Mouse (Mus musculus) T-helper 2 cell (primary cell): ENCODE results near the gene Ak4.
"Not testable (repeated sequence)": the region's sequence is repeated elsewhere in the genome, so short reads cannot be mapped to it uniquely, and the experiment has no call there.

Experiments used
- in situ Hi-C: fragments of 300-600 bp; cut with MboI, MseI; formaldehyde crosslinking; loops from one replicate; pipeline ENCODE4 v1.15.1; 2025; ENCODE audit warnings: high pct_unique_total_duplicates

Ak4 gene

DNA sequence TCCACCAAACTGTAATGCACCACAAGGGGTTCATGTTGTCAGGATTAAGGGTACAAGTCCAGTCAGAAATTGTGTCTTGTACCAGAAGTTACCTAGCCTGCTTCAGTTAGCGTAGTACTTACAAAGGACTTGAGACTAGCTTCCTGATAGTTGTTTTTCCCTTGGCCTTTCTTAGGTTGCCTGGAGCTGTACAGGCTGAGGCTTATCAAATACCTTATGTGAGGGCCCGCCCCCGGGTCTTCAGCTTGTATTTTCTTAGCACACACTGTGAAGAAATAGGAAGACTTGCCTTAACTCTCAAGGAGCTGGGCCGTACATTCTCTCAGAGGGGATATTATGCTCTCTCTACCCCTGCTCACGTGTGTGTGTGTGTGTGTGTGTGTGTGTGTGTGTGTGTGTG, 4.5 kb downstream of the Ak4 start:
- in situ Hi-C loops: no loop called here

DNA sequence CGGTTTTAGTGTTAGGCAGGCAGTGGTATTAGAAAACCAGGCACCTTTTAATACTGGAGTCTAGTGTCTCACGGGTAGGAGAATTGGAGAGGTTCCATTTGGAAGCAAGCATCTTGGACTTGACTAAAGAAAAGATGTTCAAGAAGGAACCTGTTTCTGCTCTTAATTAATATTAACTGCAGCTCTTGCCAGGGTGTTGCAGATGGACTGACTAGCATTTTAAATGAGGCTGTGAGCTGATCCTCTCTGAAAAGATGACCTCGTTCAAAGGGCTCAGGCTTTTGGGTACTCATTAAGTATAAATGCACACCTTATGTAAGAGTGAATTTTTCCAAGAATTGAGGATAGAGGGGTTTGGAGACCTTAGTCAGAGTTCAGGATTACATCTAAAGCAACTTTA, 5.4 kb downstream of the Ak4 start:
- in situ Hi-C loops: no loop called here

DNA sequence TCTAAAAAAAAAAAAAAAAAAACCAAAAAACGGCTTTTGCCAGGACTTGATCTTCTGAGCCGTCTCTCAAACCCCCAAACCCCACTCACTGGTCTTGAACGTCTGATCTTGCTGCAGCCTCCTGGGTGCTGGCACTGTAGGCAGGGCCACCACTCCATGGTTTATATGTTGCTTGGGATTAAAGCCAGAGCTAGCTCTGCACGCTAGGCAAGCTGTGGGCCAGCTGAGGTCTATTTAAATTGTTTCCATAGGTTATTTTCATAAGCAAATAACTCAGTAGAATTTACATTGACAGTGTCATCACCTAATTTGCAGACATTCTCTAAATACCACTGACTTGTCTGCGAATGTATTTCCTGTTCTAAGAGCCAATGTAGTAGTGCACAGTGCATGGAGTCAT, 6.0 kb downstream of the Ak4 start:
- in situ Hi-C loops: no loop called here

- in situ Hi-C loops: no loop called here
These were observed 6.6 kb downstream of the Ak4 start for GRCm38 (mm10) chr4:101425666-101426065.

DNA sequence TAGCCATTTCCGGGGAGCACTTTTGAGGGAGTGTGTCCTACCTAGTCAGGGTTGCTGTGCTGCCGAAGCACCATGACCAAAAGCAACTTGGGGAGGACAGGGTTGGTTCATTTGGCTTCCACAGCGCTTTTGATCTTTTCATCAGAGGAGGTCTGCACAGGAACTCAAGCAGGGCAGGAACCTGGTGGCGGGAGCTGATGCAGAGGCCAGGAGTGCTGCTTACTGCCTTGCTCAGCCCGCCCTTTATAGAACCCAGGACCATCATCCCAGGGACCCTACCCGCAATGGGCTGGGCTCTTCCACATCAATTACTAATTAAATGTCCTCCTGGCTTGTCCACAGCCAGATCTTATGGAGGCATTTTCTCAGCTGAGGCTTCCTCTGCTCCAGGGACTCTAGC, 7.5 kb downstream of the Ak4 start:
- in situ Hi-C loops: no loop called here

GRCm38 (mm10) chr4:101427886-101428680, 9.0 kb downstream of the Ak4 start:
- in situ Hi-C loops: no loop called here

- in situ Hi-C loops: no loop called here
These were observed 10.0 kb downstream of the Ak4 start for GRCm38 (mm10) chr4:101429073-101429472.

- in situ Hi-C loops: no loop called here
These were observed 10.9 kb downstream of the Ak4 start for GRCm38 (mm10) chr4:101430000-101430399.

- in situ Hi-C loops: no loop called here
These were observed 17.9 kb downstream of the Ak4 start for GRCm38 (mm10) chr4:101436761-101437512.

- in situ Hi-C loops: no loop called here
These were observed 19.2 kb downstream of the Ak4 start for GRCm38 (mm10) chr4:101438271-101438670.

DNA sequence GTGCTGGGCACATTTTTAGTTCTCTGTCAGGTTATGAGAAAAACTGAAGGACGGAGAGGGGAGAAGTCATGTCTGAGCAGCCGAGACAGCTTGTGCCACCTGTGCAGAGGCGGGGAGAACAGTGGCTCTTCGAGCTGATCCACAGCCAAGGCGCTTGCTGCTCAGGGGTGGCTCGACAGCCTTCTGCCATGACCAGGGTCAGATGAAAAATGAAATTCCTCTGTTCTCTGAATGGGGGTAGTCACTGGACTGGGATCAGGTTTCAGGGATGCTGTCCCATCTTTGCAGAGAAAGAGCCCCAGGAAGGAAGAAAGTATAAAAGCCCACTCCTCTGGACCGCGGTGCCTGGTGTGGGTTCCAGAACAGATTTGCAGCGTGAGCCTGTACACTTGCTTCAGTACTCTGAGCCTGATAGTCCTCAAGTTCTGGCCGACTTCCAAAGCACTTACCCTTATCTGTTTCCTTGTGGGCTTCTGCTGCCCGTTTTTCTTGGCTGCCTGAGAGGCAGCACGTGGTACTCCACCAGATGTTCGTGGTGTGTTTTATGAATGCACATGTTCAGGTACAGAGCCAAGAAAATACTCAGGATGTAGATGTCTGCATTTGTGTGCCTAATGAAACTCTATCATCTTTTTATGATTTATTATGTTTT, 20.8 kb downstream of the Ak4 start:
- in situ Hi-C loops: no loop called here

DNA sequence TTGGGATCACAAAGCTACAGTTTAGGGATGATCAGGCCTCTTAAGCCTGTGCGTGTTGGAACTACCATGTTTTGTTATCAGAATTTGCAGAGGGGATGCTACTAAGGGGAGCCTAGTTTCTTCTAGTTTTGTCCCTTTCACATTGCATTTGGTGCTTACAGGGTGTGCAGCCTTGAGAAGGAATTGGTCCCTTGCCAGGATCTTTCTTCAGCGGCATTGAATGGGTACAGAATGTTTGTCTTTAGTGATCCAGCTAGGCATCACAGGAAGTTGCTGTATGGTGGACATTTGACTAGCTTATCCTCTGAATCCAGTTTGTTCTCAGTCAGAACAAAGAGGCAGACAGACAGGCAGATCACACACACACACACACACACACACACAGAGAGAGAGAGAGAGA, 23.7 kb downstream of the Ak4 start:
- in situ Hi-C loops: no loop called here

DNA sequence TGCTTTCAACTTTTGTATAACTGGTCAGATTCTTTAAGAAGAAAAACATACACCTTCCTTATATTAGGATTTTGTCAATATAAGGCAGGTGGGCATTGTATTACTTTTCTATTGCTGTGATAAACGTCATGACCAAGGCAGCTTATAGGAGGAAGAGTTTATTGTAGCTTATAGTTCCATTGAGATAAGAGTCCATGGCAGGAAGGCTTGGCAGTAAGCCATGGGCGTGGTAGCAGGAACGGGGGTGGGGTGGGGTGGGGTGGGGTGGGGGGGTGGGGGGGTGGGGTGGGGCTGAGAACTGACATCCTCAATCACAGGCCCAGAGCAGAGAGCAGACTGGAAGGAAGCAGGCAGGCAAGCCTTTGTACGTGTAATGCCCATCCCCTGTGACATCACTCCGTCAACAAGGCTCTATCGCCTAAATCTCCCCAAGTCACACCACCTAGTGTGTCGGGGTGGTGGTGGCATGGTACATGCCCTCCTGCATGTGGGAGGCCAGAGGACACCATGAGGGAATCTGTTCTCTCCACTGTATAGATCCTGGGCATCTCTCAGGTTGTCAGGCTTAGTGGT, 24.4 kb downstream of the Ak4 start:
- in situ Hi-C loops: no loop called here

- in situ Hi-C loops: no loop called here
These were observed 26.6 kb downstream of the Ak4 start for GRCm38 (mm10) chr4:101445660-101446059.

DNA sequence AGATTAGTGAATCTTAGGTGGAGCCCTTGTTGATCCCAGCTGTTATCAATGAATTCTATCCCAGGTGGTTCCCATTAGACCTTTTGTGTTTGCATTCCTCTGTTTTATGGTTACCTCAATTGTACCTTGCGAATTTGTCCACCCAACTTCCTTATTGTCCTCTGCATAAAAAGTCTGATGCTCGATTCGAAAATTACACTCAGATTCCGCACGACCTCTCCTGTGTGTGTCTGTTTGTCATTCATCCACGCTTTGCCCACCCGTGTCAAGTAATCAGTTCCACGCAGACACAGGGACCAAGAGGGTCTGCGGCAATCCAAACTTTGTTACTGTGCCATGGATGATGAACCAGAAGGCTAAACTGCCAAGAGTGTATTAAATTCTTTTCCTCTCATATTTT, 27.5 kb downstream of the Ak4 start:
- in situ Hi-C loops: not testable (repeated sequence)

DNA sequence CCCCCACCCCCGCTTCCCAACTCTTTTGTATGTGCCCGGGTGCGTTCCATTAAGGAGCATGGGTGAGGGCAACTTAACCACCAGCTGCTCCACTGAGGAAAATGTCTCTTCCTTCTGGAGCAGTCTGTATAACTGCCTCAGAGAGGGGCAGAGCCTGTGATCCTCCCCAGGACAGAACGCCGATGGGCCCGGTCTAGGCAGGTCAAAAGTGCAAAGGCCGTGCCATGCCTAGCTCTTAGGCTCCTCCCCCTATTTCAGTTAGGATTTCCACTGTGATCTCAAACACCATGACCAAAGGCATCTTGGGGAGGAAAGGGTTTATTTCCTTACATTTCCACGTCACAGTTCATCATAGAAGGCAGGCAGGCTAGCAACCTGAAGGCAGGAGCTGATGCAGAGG, 29.6 kb downstream of the Ak4 start:
- in situ Hi-C loops: no loop called here

DNA sequence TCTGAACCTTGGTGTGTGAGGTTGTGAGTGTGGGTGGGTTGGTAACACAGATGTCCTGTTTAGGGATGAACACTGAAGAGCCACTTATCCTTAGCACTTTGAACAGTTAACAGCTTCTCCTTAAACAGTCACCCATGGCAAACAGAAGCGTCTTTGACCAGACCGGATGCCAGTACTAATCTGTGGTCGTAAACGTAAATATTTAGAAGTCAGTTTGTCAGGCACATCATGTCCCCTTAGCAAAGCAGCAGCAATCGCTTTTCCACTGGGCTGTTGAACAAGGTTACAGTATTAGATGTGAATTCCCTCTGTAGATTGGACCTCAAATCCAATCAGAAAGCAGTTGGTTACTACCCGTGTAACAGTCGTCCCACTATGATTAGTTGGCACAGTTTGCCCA, 30.3 kb downstream of the Ak4 start:
- in situ Hi-C loops: no loop called here

DNA sequence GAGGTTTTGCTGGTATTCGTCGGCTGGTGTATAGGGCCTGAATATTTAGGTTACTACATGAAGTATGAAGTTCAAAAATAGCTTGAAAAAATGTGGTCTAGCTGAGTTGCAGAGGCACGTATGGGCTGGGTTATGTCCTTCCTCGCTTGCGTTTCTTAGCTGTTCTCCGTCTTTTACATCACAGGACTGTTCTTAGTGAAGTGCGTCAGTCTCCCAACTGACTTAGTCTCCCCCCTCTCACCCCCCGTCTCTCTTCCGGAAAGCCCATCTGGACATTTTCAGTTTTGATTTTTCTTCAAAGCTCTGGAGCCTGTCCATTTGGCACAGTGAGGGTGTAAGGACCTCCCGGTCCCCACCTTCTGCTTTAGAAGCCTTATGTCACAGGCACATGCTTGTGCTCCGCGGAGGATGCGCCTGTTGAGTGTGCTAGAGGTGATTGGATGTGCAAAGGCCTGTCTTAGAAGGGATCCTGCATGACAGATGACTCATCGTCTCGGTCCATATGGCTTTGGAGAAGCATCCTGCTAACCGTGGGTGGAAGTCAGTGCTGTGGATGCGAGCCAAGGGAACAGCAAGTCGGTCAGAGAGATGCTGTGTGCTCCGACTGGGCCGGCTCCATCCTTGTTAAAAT, 31.2 kb downstream of the Ak4 start:
- in situ Hi-C loops: no loop called here

DNA sequence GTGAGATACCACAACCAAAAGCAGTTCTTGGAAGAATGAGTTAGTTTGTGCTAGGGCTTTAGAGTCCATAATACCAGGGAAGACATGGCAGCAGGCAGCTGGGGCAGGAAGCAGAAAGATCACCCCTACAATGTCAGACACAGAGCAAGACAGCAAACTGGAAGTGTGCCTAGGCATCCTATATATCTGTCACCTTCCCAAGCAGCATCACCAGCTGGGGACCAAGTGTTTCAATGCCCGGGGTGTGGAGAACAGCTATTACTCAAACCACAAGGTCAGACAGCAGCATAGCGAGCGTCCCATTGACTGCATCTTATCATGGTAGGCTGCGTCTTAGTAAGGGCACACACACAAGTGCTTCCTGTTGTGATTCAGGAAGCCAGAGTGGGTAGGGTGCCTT, 32.0 kb downstream of the Ak4 start:
- in situ Hi-C loops: no loop called here

- in situ Hi-C loops: no loop called here
These were observed 33.8 kb downstream of the Ak4 start for GRCm38 (mm10) chr4:101452829-101453228.

- in situ Hi-C loops: no loop called here
These were observed 38.1 kb downstream of the Ak4 start for GRCm38 (mm10) chr4:101457176-101457575.

DNA sequence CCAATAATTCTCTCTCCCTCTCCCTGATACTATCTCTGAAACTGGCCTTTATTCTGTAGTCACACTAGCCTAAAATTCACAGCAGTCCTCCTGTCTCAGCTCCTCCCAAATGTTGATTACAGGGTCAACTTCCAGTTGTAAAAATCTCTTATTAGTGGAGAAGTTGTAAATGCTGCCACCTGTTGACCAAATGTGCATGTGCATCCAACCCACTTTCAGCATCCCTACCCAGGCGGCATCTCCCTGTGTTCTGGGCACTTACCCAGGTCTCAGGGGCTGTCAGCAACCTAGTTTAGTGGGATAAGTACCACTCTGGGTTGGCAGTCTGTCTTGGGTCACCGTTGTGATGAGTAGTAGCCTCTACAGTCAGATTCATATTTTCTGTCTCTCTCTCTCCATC, 39.3 kb downstream of the Ak4 start:
- in situ Hi-C loops: no loop called here
